Mouse (Mus musculus) mesoderm, embryonic 11.5 days (tissue): ENCODE measurements around the gene Ybx2.

Source experiments
- DNase-seq: peaks from one replicate; pipeline ENCODE4 v3.0.0-alpha.2; 2012; ENCODE audit warnings: low read depth, low spot score

The Ybx2 gene

DNA sequence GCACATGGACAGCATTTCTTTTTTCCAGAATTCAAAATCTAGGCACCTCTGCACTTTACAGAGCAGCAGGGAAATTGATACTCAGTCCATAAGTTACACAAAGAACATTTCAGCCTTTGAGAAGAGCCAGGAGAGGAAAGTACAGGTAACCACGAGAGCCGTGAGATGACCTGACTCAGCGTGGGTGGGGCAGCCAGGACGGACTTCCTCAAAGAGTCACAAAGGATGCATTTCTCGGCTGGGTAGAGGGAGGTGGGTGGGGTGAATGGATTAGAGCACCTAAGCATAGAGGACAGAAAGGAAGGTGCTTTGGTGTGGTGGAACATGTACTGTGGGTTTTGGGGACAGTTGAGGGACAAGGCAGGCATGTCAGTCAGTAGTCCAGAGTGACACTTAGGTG is 26.2 kb downstream of the Ybx2 start:
- DNase-seq, result no peak

DNA sequence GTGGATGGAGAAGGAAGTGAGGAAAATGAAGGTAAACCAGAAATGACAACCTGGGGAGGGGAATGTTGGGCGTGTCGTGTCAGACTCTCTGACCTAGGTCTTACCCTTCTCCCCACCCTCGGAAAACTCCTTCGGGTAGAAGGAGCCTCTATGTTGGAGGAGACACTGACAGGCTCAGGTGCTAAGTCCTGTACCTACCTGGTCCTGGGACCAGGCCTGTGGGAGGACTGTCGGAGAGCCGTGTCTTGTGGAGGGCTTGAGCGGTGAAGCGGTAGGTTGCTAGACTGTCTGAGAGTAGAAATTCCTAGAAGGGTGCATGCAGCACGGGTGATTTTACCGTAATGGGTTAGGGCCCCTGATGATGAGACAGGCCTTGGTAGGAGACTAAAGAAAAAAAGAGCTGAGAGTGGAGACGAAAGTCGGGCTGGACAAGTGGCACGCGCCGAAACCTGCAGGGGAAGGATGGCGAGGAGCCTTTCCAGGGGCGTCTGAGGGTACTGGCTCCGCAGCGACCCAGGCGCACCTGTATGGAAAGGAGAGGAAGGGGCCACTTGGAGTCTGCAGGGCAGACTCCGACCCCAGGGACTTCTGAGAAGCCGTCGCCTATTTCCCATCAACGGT is 29.2 kb downstream of the Ybx2 start, which contains the start of gene Cldn7:
TSS of gene Cldn7 (plus strand) at position 130 of the 621 bp plus-strand sequence.
- no peak for DNase-seq

- DNase-seq, result peak; percentile 28
Observed at GRCm38 (mm10) chr11:69965271-69966005, 29.8 kb downstream of the Ybx2 start.

- DNase-seq, result peak; percentile 18
Observed at GRCm38 (mm10) chr11:69966006-69966859, 30.6 kb downstream of the Ybx2 start.

DNA sequence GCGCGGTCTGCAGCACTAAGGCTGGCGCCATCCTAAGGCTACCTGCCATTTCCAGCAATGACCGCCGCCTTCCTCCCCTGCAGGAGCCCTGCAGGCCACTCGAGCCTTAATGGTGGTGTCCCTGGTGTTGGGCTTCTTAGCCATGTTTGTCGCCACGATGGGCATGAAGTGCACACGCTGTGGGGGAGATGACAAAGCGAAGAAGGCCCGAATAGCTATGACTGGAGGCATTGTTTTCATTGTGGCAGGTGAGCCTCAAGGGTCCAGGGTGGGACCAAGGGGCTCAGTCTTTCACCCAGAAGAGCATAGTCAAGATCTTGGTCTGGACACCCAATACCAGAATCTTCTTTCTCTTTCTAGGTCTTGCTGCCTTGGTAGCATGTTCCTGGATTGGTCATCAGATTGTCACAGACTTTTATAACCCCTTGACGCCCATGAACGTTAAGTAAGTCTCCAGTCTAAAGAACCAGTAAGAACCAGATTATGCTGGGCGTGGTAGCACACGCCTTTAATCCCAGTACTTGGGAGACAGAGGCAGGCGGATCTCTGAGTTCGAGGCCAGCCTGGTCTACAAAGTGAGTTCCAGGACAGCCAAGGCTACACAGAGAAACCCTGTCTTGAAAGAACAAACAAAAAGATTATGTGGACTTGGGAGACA is 31.4 kb downstream of the Ybx2 start:
- no peak for DNase-seq

- DNase-seq, result no peak
Observed at GRCm38 (mm10) chr11:69968793-69969192, 33.2 kb downstream of the Ybx2 start.

- DNase-seq, result no peak
Observed at GRCm38 (mm10) chr11:69970222-69970621, 34.6 kb downstream of the Ybx2 start.

DNA sequence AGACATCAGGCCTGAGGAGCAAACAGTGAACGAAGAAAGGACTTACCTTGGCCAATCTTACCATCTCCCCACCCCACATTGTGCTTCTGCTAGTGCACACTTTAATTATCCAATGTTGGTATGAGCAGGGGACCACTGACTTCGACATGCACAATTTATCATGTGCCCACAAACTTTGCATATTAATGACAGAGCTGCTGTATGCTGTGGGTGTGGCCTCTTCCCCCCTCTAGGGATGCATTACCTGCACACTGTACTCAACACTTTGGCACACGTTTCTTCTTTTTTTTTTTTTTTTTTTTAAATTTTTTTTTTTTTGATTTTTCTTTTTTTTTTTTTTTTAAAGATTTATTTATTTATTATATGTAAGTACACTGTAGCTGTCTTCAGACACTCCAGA is 35.2 kb downstream of the Ybx2 start:
- DNase-seq, result no peak

DNA sequence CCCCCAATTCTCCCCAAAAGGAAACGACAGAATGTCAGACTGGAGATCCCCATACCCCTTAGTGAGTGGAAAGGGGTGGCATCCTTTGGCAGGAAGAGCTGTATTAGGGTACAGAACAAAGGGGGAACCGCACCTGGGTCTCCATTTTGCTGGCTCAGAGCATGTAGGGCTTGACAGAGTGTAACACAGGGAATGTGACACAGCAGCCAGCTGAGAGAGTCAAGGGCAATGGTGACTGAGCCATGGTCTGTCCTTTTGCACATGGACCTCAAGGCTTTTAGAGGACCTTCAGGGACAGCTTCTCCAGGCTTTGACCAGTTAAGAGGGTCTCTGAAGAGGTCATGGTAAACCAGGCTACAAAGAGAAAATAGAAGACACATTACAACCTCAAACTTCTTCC is 39.3 kb downstream of the Ybx2 start:
- no peak for DNase-seq

DNA sequence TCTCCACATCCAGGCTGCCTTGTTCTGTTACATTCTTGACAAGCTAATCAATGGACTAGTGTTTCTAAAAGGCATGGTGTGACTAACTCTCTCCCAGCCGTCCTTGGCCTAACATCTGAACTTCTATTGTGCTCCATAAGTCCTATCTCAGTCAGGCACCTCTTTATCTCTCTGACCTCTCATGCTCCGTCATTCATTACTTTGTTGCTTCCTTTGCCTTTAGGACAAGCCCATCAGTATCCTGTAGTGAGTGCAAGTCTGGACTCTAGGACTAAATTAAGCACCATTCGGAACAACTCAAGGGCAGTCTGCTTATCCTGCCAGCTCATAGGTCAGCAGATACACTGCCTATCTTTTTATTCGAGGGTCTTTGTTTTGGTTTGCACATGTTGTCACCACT is 40.7 kb downstream of the Ybx2 start:
- no peak for DNase-seq

- DNase-seq, result no peak
Observed at GRCm38 (mm10) chr11:69979827-69980195, 44.2 kb downstream of the Ybx2 start.

GRCm38 (mm10) chr11:69980196-69981140 is 44.9 kb downstream of the Ybx2 start:
- peak; percentile 99 for DNase-seq

- DNase-seq, result no peak
Observed at GRCm38 (mm10) chr11:69981141-69981762, 45.7 kb downstream of the Ybx2 start, which contains the start of gene Ctdnep1. Ctdnep1 (plus strand) TSS chr11:69981156.

- DNase-seq, result no peak
Observed at GRCm38 (mm10) chr11:69982225-69982624, 46.6 kb downstream of the Ybx2 start, which contains the start of gene Elp5. Elp5 (minus strand) TSS chr11:69982517.

DNA sequence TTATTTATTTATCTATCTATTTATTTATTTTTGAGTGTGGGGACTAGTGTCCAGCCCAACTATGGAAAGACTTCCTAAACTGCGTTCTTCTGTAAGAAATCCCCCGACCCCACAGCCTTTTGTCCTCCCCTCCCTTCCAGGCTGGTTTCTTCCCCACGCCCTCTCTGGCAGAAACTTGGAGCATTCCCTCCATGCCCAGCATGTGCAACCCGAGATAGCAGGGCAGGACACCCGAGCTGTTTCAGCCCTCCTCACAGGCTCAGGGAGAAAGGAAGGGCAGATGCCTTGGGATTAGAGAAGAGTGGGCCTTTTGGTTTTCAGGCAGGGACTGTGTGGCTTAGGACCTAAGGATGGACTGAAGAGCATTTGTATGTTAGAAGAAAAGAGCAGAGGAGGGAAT is 47.3 kb downstream of the Ybx2 start:
- no peak for DNase-seq

- no peak for DNase-seq
Observed at GRCm38 (mm10) chr11:69983377-69983776, 47.8 kb downstream of the Ybx2 start.

GRCm38 (mm10) chr11:69984431-69984830 is 48.8 kb downstream of the Ybx2 start:
- no peak for DNase-seq

- DNase-seq, result no peak
Observed at GRCm38 (mm10) chr11:69989949-69990348, 54.4 kb downstream of the Ybx2 start.
